Mouse (Mus musculus) forebrain, embryonic 12.5 days (tissue): ENCODE data around the gene Tmem38a. TPM values are rescaled to one million over a fixed set of nuclear protein-coding genes. Genes with fewer than 3 reads are reported as not detected.

Source experiments
- ATAC-seq: fragments of 200-750 bp; cut with Nextera tagmentation; 2 replicates; pipeline ENCODE4 v1.8.0; 2017; ENCODE audit warnings: moderate TSS enrichment; ENCODE audit not compliant: low FRiP score
- H3K27ac ChIP-seq: fragments of 300-500 bp; sonication (generic); 2 replicates; pipeline ENCODE4 v1.5.1; 2016; ENCODE audit warnings: mild to moderate bottlenecking
- H3K27me3 ChIP-seq: fragments of 300-500 bp; sonication (generic); 2 replicates; pipeline ENCODE4 v1.6.1; 2016; ENCODE audit warnings: mild to moderate bottlenecking
- H3K36me3 ChIP-seq: fragments of 300-500 bp; sonication (generic); replicated peaks from 2 replicates; pipeline ENCODE4 v1.6.1; 2016; ENCODE audit warnings: mild to moderate bottlenecking
- H3K4me1 ChIP-seq: fragments of 300-500 bp; sonication (generic); 2 replicates; pipeline ENCODE4 v1.6.1; 2016
- H3K4me2 ChIP-seq: fragments of 300-500 bp; sonication (generic); 2 replicates; pipeline ENCODE4 v1.6.1; 2016; ENCODE audit warnings: mild to moderate bottlenecking, moderate library complexity
- H3K4me3 ChIP-seq: fragments of 300-500 bp; sonication (generic); replicated peaks from 2 replicates; pipeline ENCODE4 v1.5.1; 2016; ENCODE audit warnings: mild to moderate bottlenecking
- H3K9ac ChIP-seq: fragments of 300-500 bp; sonication (generic); 2 replicates; pipeline ENCODE4 v1.6.1; 2016; ENCODE audit warnings: mild to moderate bottlenecking
- H3K9me3 ChIP-seq: fragments of 300-500 bp; sonication (generic); 2 replicates; pipeline ENCODE4 v1.6.1; 2016
- WGBS: fragments of 180-500 bp; shearing (Covaris S2); methylation state at CpG from one replicate; pipeline ENCODE4 v1.1.7; 2016; 5-methylcytosine and 5-hydroxymethylcytosine counted together
- microRNA-seq: library from miRNA; unstranded; fragments of <30 nt; microRNA quantifications from one replicate; pipeline ENCODE4, GENCODE M21; 2017
- polyA plus RNA-seq: library from polyadenylated mRNA; unstranded; fragments of >200 nt; fragmentation: Nextera tagmentation; extraction: Ambion mirVana; gene quantifications from 2 replicates; pipeline ENCODE4 v1.2.1, GENCODE M21; 2016

The Tmem38a gene
- polyA plus RNA-seq, 1 experiment from 2014 or later: 10.8 TPM

- no peaks in the 10 kb centered on the region for H3K9me3 ChIP-seq
- no peak overlapping the region for H3K4me3 ChIP-seq
- H3K4me1 ChIP-seq: no peaks in the 10 kb centered on the region
- no peak for ATAC-seq
- WGBS: 55% methylated on average over 2 of the region's 2 CpGs
- H3K36me3 ChIP-seq: no peaks in the 10 kb centered on the region
- no peaks in the 10 kb centered on the region for H3K27me3 ChIP-seq
- no peak overlapping the region for H3K9ac ChIP-seq
- no peak overlapping the region for H3K4me2 ChIP-seq
- H3K27ac ChIP-seq: no peak overlapping the region
These were observed 18.3 kb downstream of the Tmem38a start for GRCm38 (mm10) chr8:72590198-72590597.

Small RNA genes within 50 kb of the gene (microRNA-seq; reads per million reads assigned to microRNA genes)
- gene Gm28019: not detected

Other genes with a start within 250 kb of the Tmem38a start
- gene Eps15l1, start 150.6 kb upstream of the Tmem38a start, polyA plus RNA-seq: 73.5 and 74.3 TPM in 2 replicates
- gene Calr3, start 128.2 kb upstream of the Tmem38a start, polyA plus RNA-seq: 1.1 and 1.6 TPM in 2 replicates
- 16.7 and 16.9 TPM in 2 replicates for gene 1700030K09Rik, start 128.2 kb upstream of the Tmem38a start, polyA plus RNA-seq
- 77.3 and 84.0 TPM in 2 replicates for gene Cherp, start 96.8 kb upstream of the Tmem38a start, polyA plus RNA-seq
- 16.4 and 21.2 TPM in 2 replicates for gene Slc35e1, start 79.4 kb upstream of the Tmem38a start, polyA plus RNA-seq
- 20.2 and 20.8 TPM in 2 replicates for gene Med26, start 23.8 kb upstream of the Tmem38a start, polyA plus RNA-seq
- 108 and 123 TPM in 2 replicates for gene Smim7, start 967 bp upstream of the Tmem38a start, polyA plus RNA-seq
- gene Nwd1, start 74.7 kb downstream of the Tmem38a start, polyA plus RNA-seq: 0.29 and 0.81 TPM in 2 replicates
- gene Sin3b, start 151.2 kb downstream of the Tmem38a start, polyA plus RNA-seq: 151 and 152 TPM in 2 replicates
- gene F2rl3, start 189.8 kb downstream of the Tmem38a start, polyA plus RNA-seq: 0.55 and 0.98 TPM in 2 replicates